Mouse (Mus musculus) layer of hippocampus, adult 9-11 months (tissue): ENCODE results near the gene Tprkb.
A peak's percentile ranks its signal among the peaks of the same experiment; 100 is the strongest.
"Not testable (repeated sequence)": the region's sequence is repeated elsewhere in the genome, so short reads cannot be mapped to it uniquely, and the experiment has no call there.

Source experiments
- DNase-seq: peaks from one replicate; pipeline ENCODE4 v3.0.0; 2022

The Tprkb gene

GRCm38 (mm10) chr6:85916596-85916995 lies 4.9 kb downstream of the Tprkb start:
- no peak for DNase-seq

GRCm38 (mm10) chr6:85918341-85918740 lies 6.7 kb downstream of the Tprkb start:
- not testable (repeated sequence) for DNase-seq

- no peak for DNase-seq
Measured at GRCm38 (mm10) chr6:85919401-85919800, 7.7 kb downstream of the Tprkb start.

GRCm38 (mm10) chr6:85923643-85924042 lies 12.0 kb downstream of the Tprkb start:
- DNase-seq: no peak

- DNase-seq: no peak
Measured at GRCm38 (mm10) chr6:85926709-85927108, 15.0 kb downstream of the Tprkb start.

- DNase-seq: no peak
Measured at GRCm38 (mm10) chr6:85927476-85928464, 16.1 kb downstream of the Tprkb start.

- no peak for DNase-seq
Measured at GRCm38 (mm10) chr6:85929312-85929711, 17.6 kb downstream of the Tprkb start.

- no peak for DNase-seq
Measured at GRCm38 (mm10) chr6:85934047-85934446, 22.4 kb downstream of the Tprkb start.

- no peak for DNase-seq
Measured at GRCm38 (mm10) chr6:85935646-85936045, 24.0 kb downstream of the Tprkb start.

- peak; percentile 82 for DNase-seq
Measured at GRCm38 (mm10) chr6:85936508-85937465, 25.1 kb downstream of the Tprkb start.

- DNase-seq: no peak
Measured at GRCm38 (mm10) chr6:85938701-85939100, 27.0 kb downstream of the Tprkb start.

GRCm38 (mm10) chr6:85942469-85942868 lies 30.8 kb downstream of the Tprkb start:
- no peak for DNase-seq

- DNase-seq: peak; percentile 65
Measured at GRCm38 (mm10) chr6:85948549-85948948, 36.9 kb downstream of the Tprkb start.

GRCm38 (mm10) chr6:85957581-85957980 lies 45.9 kb downstream of the Tprkb start:
- DNase-seq: no peak

GRCm38 (mm10) chr6:85961101-85962091 lies 49.7 kb downstream of the Tprkb start, which contains the start of gene Dusp11:
Gene Dusp11 (minus strand): TSS chr6:85961667.
- peak; percentile 92 for DNase-seq

GRCm38 (mm10) chr6:85966081-85966480 lies 54.4 kb downstream of the Tprkb start:
- DNase-seq: not testable (repeated sequence)

- DNase-seq: no peak
Measured at GRCm38 (mm10) chr6:85966686-85967085, 55.0 kb downstream of the Tprkb start.

- no peak for DNase-seq
Measured at GRCm38 (mm10) chr6:85969889-85970288, 58.2 kb downstream of the Tprkb start.

- DNase-seq: no peak
Measured at GRCm38 (mm10) chr6:85972699-85973098, 61.0 kb downstream of the Tprkb start.

- DNase-seq: no peak
Measured at GRCm38 (mm10) chr6:85973336-85973735, 61.7 kb downstream of the Tprkb start.

GRCm38 (mm10) chr6:85974941-85975617 lies 63.4 kb downstream of the Tprkb start:
- no peak for DNase-seq
